8 mouse cellular contexts compared by ENCODE assay signal in the genomic region with DNA sequence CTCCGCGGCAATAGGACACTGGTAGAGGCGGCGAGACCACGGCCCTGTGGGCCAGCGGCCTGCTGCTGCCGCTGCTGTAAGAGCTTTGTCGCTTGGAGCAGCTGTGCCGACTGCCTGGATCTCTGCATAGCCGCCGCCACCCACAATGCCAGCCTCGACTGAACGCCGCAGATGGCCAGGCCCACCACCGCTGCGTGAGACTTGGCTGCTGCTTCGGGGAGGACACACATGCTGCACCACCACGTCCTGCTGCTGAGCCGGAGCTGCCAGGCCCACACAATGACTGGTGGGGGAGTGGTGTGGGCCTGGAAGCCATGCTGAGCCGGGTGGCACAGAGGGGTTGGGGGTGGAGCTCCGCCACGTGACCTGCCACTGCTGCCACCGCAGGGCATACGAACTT. TPM values are rescaled to one million over a fixed set of nuclear protein-coding genes. Genes with fewer than 3 reads are reported as not detected.
A peak's percentile ranks its signal among the peaks of the same experiment; 100 is the strongest.
DNase-seq lines count a peak whose midpoint lies in the region; ATAC-seq lines count a peak whose summit lies in the region.

No protein-coding gene starts in this region.

- no peak overlapping the region for H3K27ac ChIP-seq in hindbrain, embryonic 14.5 days
- H3K27ac ChIP-seq in midbrain, embryonic 16.5 days (ENCODE audit: low read length), result no peak overlapping the region
- H3K27ac ChIP-seq in heart, embryonic 12.5 days (ENCODE audit: poor library complexity, severe bottlenecking), result no peak overlapping the region

- WGBS in hindbrain, embryonic 14.5 days, result 67% methylated on average over 24 of the region's 24 CpGs
- 72% methylated on average over 24 of the region's 24 CpGs for WGBS in midbrain, embryonic 16.5 days
- 57% methylated on average over 24 of the region's 24 CpGs for WGBS in heart, embryonic 12.5 days

- H3K4me1 ChIP-seq in hindbrain, embryonic 14.5 days (replicated peaks; ENCODE audit: control insufficient read depth, insufficient read depth, low read length), result no peaks in the 10 kb centered on the region
- H3K4me1 ChIP-seq in midbrain, embryonic 16.5 days (ENCODE audit: control insufficient read depth, insufficient read depth, low read length), result no peaks in the 10 kb centered on the region
- no peaks in the 10 kb centered on the region for H3K4me1 ChIP-seq in heart, embryonic 12.5 days (replicated peaks)

- ATAC-seq in hindbrain, embryonic 14.5 days (ENCODE audit: low FRiP score), result peak; percentile 76
- ATAC-seq in midbrain, embryonic 16.5 days, result peak; percentile 71
- ATAC-seq in heart, embryonic 12.5 days (ENCODE audit: insufficient number of reproducible peaks, low FRiP score), result no peak

- no peaks in the 10 kb centered on the region for H3K27me3 ChIP-seq in hindbrain, embryonic 14.5 days (ENCODE audit: control insufficient read depth, insufficient read depth, low read length)
- H3K27me3 ChIP-seq in midbrain, embryonic 16.5 days (ENCODE audit: control insufficient read depth, insufficient read depth, low read depth, low read length), result no peaks in the 10 kb centered on the region
- no peaks in the 10 kb centered on the region for H3K27me3 ChIP-seq in heart, embryonic 12.5 days (replicated peaks)

- H3K9ac ChIP-seq in hindbrain, embryonic 14.5 days, result no peak overlapping the region
- no peak overlapping the region for H3K9ac ChIP-seq in midbrain, embryonic 16.5 days (ENCODE audit: low read depth, low read length)
- H3K9ac ChIP-seq in heart, embryonic 12.5 days, result no peak overlapping the region

- peak overlapping the region; percentile 21; the same call in 1 of the 2 replicates for H3K4me2 ChIP-seq in hindbrain, embryonic 14.5 days (replicated peaks)
- peak overlapping the region; percentile 19 for H3K4me2 ChIP-seq in midbrain, embryonic 16.5 days (ENCODE audit: low read length)
- no peak overlapping the region for H3K4me2 ChIP-seq in heart, embryonic 12.5 days

- H3K36me3 ChIP-seq in hindbrain, embryonic 14.5 days (replicated peaks; ENCODE audit: control insufficient read depth, insufficient read depth), result no peaks in the 10 kb centered on the region
- no peaks in the 10 kb centered on the region for H3K36me3 ChIP-seq in midbrain, embryonic 16.5 days (ENCODE audit: control insufficient read depth, insufficient read depth, low read length)
- H3K36me3 ChIP-seq in heart, embryonic 12.5 days, result no peaks in the 10 kb centered on the region

- intact Hi-C loops in gastrocnemius, postnatal 14 days (cut with DNase I; ENCODE audit: low total_unique reads), result no loop called here

- DNase-seq in gastrocnemius, postnatal 14 days, result peak; percentile 3
- DNase-seq in gastrocnemius, adult 18-20 months (ENCODE audit: low spot score), result no peak
- peak; percentile 15 for DNase-seq in cerebellum, adult 11-12 months
- DNase-seq in hindbrain, embryonic 14.5 days (ENCODE audit: low spot score), result no peak
- no peak for DNase-seq in yolk sac, embryonic 10.5 days (ENCODE audit: low spot score)
- DNase-seq in heart, adult 11 months, result no peak

- H3K9me3 ChIP-seq in hindbrain, embryonic 14.5 days (ENCODE audit: control insufficient read depth, low read length), result no peaks in the 10 kb centered on the region
- H3K9me3 ChIP-seq in midbrain, embryonic 16.5 days (replicated peaks; ENCODE audit: control insufficient read depth, low read length, poor library complexity, severe bottlenecking), result no peaks in the 10 kb centered on the region
- H3K9me3 ChIP-seq in heart, embryonic 12.5 days (replicated peaks), result no peaks in the 10 kb centered on the region

- no peak overlapping the region for H3K4me3 ChIP-seq in hindbrain, embryonic 14.5 days (replicated peaks; ENCODE audit: low read length)
- no peak overlapping the region for H3K4me3 ChIP-seq in midbrain, embryonic 16.5 days (ENCODE audit: low read depth, low read length)
- H3K4me3 ChIP-seq in heart, embryonic 12.5 days, result no peak overlapping the region

RNA-seq across cellular contexts. Expression of a gene that starts 15.7 kb away (rescaled TPM):
- not detected for total RNA-seq in gastrocnemius, postnatal 14 days (2021)
- not detected for total RNA-seq in gastrocnemius, adult 18-20 months (2021)
- polyA plus RNA-seq in hindbrain, embryonic 14.5 days (2014; fragmentation: Nextera tagmentation; extraction: Ambion mirVana), result not detected in 2 replicates
- not detected in 2 replicates for polyA plus RNA-seq in midbrain, embryonic 16.5 days (2015; fragmentation: Nextera tagmentation; extraction: Ambion mirVana)
- not detected in 2 replicates for polyA plus RNA-seq in heart, embryonic 12.5 days (2016; fragmentation: Nextera tagmentation; extraction: Ambion mirVana)

RNA-seq across cellular contexts. Expression of a gene that starts 39.9 kb away (rescaled TPM):
- not detected for total RNA-seq in gastrocnemius, postnatal 14 days (2021)
- not detected for total RNA-seq in gastrocnemius, adult 18-20 months (2021)
- not detected in 2 replicates for polyA plus RNA-seq in hindbrain, embryonic 14.5 days (2014; fragmentation: Nextera tagmentation; extraction: Ambion mirVana)
- polyA plus RNA-seq in midbrain, embryonic 16.5 days (2015; fragmentation: Nextera tagmentation; extraction: Ambion mirVana), result not detected in 2 replicates
- not detected in 2 replicates for polyA plus RNA-seq in heart, embryonic 12.5 days (2016; fragmentation: Nextera tagmentation; extraction: Ambion mirVana)

Comparison
In these comparisons a context has a peak if more than half of its experiments do, and no peak if none do; other contexts are left out.
1. DNase-seq: peak in gastrocnemius, postnatal 14 days (single experiment) and cerebellum, adult 11-12 months (single experiment); none in gastrocnemius, adult 18-20 months (single experiment), hindbrain, embryonic 14.5 days (single experiment), yolk sac, embryonic 10.5 days (single experiment) and heart, adult 11 months (single experiment).